Mouse (Mus musculus): ENCODE measurements at regions not wholly inside any gene's neighbourhood (a gene's known extent, or its start where the extent isn't known, plus 50 kb on each side); places are given as distances from the start of the nearest gene placed in this dataset.

DNA sequence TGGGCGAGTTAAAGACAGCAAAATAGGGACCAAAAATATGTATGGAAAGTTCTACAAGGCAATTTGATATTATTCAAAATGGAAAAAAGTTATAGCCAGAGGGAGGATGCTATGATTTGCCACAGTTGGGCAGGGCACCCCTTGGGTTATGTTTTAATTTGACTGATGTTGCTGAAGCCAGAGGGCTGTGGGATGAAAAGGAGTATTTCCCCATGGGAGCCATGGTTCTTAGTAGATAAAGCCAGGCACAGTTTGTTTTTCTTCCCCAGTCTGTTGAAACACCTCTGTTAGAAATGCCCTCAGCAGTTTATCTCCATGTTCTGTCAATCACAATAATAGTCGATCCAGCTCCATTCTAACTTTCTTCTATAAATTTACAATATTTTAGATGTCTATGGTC is 82.6 kb upstream of the Gm11146 start:
- no peak for DNase-seq

DNA sequence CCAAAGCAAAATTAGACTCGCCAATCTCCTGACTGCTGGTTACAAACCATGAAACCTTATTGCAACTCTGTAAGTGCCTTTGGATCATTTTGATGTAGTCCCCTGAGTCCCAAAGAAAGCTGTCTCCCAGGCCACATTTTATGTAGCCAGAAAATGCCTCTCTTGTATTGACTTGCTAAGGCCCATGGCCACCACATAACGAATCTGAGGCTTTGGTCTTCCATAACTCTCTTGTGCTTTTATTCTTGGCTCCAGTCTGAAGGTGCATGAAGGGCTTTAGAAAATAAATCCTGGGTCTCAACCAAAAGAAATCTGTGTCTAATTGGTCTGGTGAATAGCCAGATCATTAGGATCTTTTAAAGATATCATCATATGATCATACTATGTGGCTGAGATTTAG is 77.3 kb upstream of the Gm11146 start:
- no peak for DNase-seq

DNA sequence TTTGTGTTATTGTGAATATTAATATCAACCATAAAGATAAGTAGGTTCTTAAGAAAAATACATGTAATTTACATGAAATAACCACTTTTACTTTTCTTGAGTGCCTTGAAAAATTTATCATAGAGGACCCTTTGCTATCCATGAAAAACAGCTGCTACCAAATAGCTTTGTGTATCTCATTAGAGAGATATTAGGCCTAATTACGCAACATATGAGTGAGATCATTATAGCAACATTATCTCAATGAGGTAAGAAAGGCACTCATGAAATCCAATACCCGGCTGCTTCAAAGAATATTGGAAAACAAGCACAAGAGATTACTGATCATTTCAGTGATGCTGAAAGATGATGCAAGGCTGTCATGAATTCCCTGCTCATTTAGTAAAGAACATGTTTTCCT is 74.9 kb upstream of the Gm11146 start:
- DNase-seq = no peak

DNA sequence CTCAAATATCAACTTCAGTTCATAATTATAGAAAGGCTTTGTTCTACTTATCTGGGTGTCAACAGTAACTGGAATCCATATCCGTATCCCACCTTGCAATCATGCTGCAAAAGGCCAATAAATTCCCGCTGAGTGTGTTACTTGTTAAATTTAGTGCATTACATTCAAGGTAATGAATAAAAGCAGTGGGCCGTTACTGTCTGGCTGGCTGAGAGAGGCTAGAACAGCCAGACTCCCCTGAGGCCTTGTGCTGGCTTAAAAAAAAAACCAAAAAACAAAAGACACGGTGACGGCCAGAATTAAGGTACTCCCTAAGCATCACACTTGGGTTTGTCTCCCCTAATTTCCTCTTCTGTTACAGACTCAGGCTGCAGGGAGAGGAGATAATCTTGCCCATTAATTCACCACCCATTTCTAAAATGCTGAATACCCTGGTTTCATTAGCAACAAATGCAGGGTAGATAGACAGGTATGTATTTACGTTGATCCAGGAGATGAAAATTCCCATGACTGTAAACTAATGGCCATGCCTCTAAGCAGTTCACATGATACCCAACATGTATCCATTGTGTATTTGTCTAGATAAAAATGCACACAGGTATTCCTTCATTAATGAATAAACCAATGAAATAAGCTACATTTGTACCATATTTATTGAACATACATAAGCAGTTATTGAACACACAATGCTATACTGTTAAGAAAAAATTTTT is 74.1 kb upstream of the Gm11146 start:
- DNase-seq = no peak

GRCm38 (mm10) chr16:77671253-77671652 is 69.4 kb upstream of the Gm11146 start:
- no peak for DNase-seq

GRCm38 (mm10) chr16:77665781-77666180 is 63.9 kb upstream of the Gm11146 start:
- DNase-seq = no peak

DNA sequence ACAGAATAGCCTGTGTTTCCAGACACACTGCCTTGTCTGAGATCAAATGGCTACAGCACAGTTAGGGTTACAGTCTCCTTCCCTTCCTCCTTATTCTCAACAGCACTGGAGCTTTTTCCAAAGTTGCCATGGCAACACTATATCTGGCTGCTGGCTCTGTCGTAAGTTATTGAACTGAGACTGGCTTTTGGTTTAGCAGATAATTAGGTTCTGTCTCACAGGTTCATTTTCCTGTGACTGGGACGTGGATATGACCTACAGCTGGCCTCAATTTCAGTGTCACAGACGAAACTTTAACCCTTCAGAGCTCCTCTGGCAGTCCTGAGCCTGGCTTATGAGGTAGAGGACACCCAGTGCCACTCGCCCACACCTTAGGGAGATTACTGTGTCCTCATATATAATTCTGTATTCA is 60.2 kb upstream of the Gm11146 start:
- no peak for DNase-seq

DNA sequence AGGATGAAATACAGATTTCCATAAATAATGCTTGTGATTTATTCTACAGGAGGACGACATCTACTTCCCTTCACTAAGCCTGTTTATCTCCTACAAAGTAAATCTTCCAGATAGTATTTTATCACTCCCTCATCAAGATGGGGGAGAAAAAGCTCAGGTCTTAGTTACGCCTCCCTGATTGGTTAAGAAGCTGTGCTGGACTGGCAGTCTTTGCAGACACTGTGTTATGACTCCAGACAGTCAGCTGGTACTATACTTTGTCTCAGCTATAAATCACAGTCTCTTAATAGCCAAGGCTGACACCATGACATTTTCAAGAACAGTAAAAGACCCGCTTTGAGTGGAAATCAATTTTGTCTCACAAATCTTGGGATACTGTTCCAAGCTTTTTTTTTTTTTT is 51.4 kb upstream of the Gm11146 start:
- DNase-seq = no peak

All from cerebellum, adult 11 months (tissue).